Mouse (Mus musculus) limb, embryonic 12.5 days (tissue): ENCODE data around the gene Wdr46. TPM values are rescaled to one million over a fixed set of nuclear protein-coding genes. Genes with fewer than 3 reads are reported as not detected.
A peak's percentile ranks its signal among the peaks of the same experiment; 100 is the strongest.

Experiments
- ATAC-seq: fragments of 200-750 bp; cut with Nextera tagmentation; 2 replicates; pipeline ENCODE4 v1.8.0; 2017; ENCODE audit warnings: low read depth, moderate TSS enrichment; ENCODE audit not compliant: insufficient number of reproducible peaks, insufficient read depth, low FRiP score, low TSS enrichment
- H3K27ac ChIP-seq: fragments of 300-500 bp; sonication (generic); 2 replicates; pipeline ENCODE4 v1.5.1; 2016; ENCODE audit warnings: mild to moderate bottlenecking, moderate library complexity
- H3K27me3 ChIP-seq: fragments of 300-500 bp; sonication (generic); 2 replicates; pipeline ENCODE4 v1.6.1; 2016; ENCODE audit warnings: mild to moderate bottlenecking, moderate library complexity
- H3K36me3 ChIP-seq: fragments of 300-500 bp; sonication (generic); 2 replicates; pipeline ENCODE4 v1.6.1; 2016; ENCODE audit warnings: mild to moderate bottlenecking, moderate library complexity
- H3K4me1 ChIP-seq: fragments of 300-500 bp; sonication (generic); replicated peaks from 2 replicates; pipeline ENCODE4 v1.6.1; 2016
- H3K4me2 ChIP-seq: fragments of 300-500 bp; sonication (generic); 2 replicates; pipeline ENCODE4 v1.6.1; 2016; ENCODE audit warnings: mild to moderate bottlenecking, moderate library complexity
- H3K4me3 ChIP-seq: fragments of 300-500 bp; sonication (generic); replicated peaks from 2 replicates; pipeline ENCODE4 v1.5.1; 2016; ENCODE audit warnings: mild to moderate bottlenecking
- H3K9ac ChIP-seq: fragments of 300-500 bp; sonication (generic); replicated peaks from 2 replicates; pipeline ENCODE4 v1.6.1; 2016; ENCODE audit warnings: mild to moderate bottlenecking, moderate library complexity
- H3K9me3 ChIP-seq: fragments of 300-500 bp; sonication (generic); 2 replicates; pipeline ENCODE4 v1.6.1; 2016; ENCODE audit warnings: mild to moderate bottlenecking, moderate library complexity
- WGBS: fragments of 180-500 bp; shearing (Covaris S2); methylation state at CpG from one replicate; pipeline ENCODE4 v1.1.7; 2016; 5-methylcytosine and 5-hydroxymethylcytosine counted together
- polyA plus RNA-seq: library from polyadenylated mRNA; unstranded; fragments of >200 nt; fragmentation: Nextera tagmentation; extraction: Ambion mirVana; gene quantifications from 2 replicates; pipeline ENCODE4 v1.2.1, GENCODE M21; 2016

Gene Wdr46
- polyA plus RNA-seq, 1 experiment from 2014 or later = 45.8 TPM

- 0 out of 2 replicates have a peak, but pooled peaks have one; percentile 2 for ATAC-seq
- H3K27me3 ChIP-seq = no peaks in the 10 kb centered on the region
- WGBS = 2% methylated on average over 33 of the region's 33 CpGs
- peak overlapping the region; percentile 99 for H3K4me2 ChIP-seq
- peak overlapping the region; percentile 95 for H3K4me3 ChIP-seq
- H3K27ac ChIP-seq = peak overlapping the region; percentile 95
- H3K36me3 ChIP-seq = peaks cover 55% of the 10 kb centered on the region
- peak overlapping the region; percentile 98 for H3K9ac ChIP-seq
- H3K9me3 ChIP-seq = no peaks in the 10 kb centered on the region
- H3K4me1 ChIP-seq = peaks cover 65% of the 10 kb centered on the region
Observed at GRCm38 (mm10) chr17:33954646-33955554, 14.4 kb downstream of the Wdr46 start.

- WGBS = under 1% methylated on average over 50 of the region's 50 CpGs
- H3K36me3 ChIP-seq = peaks cover 56% of the 10 kb centered on the region
Observed at GRCm38 (mm10) chr17:33955555-33956214, 15.2 kb downstream of the Wdr46 start, which contains the start of the genes Vps52 and Rps18. Gene Vps52, plus strand, starts transcription at chr17:33955812. Gene Rps18, minus strand, starts transcription at chr17:33956001.

GRCm38 (mm10) chr17:33956336-33956735 lies 15.9 kb downstream of the Wdr46 start:
- Histone ChIP-seq H3K4me2 (peak overlapping the region; percentile 99), H3K36me3 (peaks cover 63% of the 10 kb centered on the region), H3K4me1 (peaks cover 50% of the 10 kb centered on the region), H3K9me3 (no peaks in the 10 kb centered on the region), H3K9ac (peak overlapping the region; percentile 54), H3K27ac (peak overlapping the region; percentile 89; the same call in 1 of the 2 replicates), H3K4me3 (peak overlapping the region; percentile 95), H3K27me3 (no peaks in the 10 kb centered on the region)
- 8% methylated on average over 10 of the region's 10 CpGs for WGBS
- ATAC-seq = no peak

More at GRCm38 (mm10) chr17:33955555-33956214, 15.2 kb downstream of the Wdr46 start, which contains the start of the genes Vps52 and Rps18:
- Histone ChIP-seq H3K4me3 (peak within 1 kb of the TSS; percentile 95), H3K9me3 (no peaks in the 10 kb centered on the region), H3K27ac (peak within 1 kb of the TSS; percentile 95), H3K27me3 (no peaks in the 10 kb centered on the region), H3K9ac (peak within 1 kb of the TSS; percentile 98), H3K4me2 (peak within 1 kb of the TSS; percentile 99), H3K4me1 (peaks cover 57% of the 10 kb centered on the region)
- peak; percentile 73 for ATAC-seq

GRCm38 (mm10) chr17:33957493-33957892 lies 17.0 kb downstream of the Wdr46 start:
- no peak overlapping the region for H3K9ac ChIP-seq
- H3K27me3 ChIP-seq = no peaks in the 10 kb centered on the region
- H3K4me1 ChIP-seq = peaks cover 39% of the 10 kb centered on the region
- 52% methylated on average over 6 of the region's 6 CpGs for WGBS
- no peak overlapping the region for H3K4me2 ChIP-seq
- peaks cover 63% of the 10 kb centered on the region for H3K36me3 ChIP-seq
- ATAC-seq = no peak
- H3K27ac ChIP-seq = no peak overlapping the region
- no peak overlapping the region for H3K4me3 ChIP-seq
- H3K9me3 ChIP-seq = no peaks in the 10 kb centered on the region

GRCm38 (mm10) chr17:33958451-33958850 lies 18.0 kb downstream of the Wdr46 start:
- Histone ChIP-seq H3K4me1 (peaks cover 29% of the 10 kb centered on the region), H3K27ac (no peak overlapping the region), H3K4me2 (no peak overlapping the region), H3K4me3 (no peak overlapping the region), H3K9ac (no peak overlapping the region), H3K36me3 (peaks cover 63% of the 10 kb centered on the region), H3K27me3 (no peaks in the 10 kb centered on the region), H3K9me3 (no peaks in the 10 kb centered on the region)
- 91% methylated on average over 11 of the region's 11 CpGs for WGBS
- no peak for ATAC-seq

GRCm38 (mm10) chr17:33959135-33959534 lies 18.7 kb downstream of the Wdr46 start:
- 95% methylated on average over 13 of the region's 13 CpGs for WGBS

GRCm38 (mm10) chr17:33959948-33960347 lies 19.5 kb downstream of the Wdr46 start:
- no peak for ATAC-seq
- Histone ChIP-seq H3K9me3 (no peaks in the 10 kb centered on the region), H3K4me1 (peaks cover 15% of the 10 kb centered on the region), H3K27ac (no peak overlapping the region), H3K4me3 (no peak overlapping the region), H3K27me3 (no peaks in the 10 kb centered on the region), H3K4me2 (no peak overlapping the region), H3K9ac (no peak overlapping the region), H3K36me3 (peaks cover 62% of the 10 kb centered on the region)
- 92% methylated on average over 15 of the region's 15 CpGs for WGBS

More at GRCm38 (mm10) chr17:33959135-33959534, 18.7 kb downstream of the Wdr46 start:
- Histone ChIP-seq H3K9me3 (no peaks in the 10 kb centered on the region), H3K27me3 (no peaks in the 10 kb centered on the region), H3K4me1 (peaks cover 22% of the 10 kb centered on the region), H3K9ac (no peak overlapping the region), H3K27ac (no peak overlapping the region), H3K36me3 (peaks cover 63% of the 10 kb centered on the region), H3K4me2 (no peak overlapping the region), H3K4me3 (no peak overlapping the region)
- no peak for ATAC-seq

GRCm38 (mm10) chr17:33962876-33963275 lies 22.4 kb downstream of the Wdr46 start:
- peaks cover 83% of the 10 kb centered on the region for H3K36me3 ChIP-seq
- H3K27me3 ChIP-seq = no peaks in the 10 kb centered on the region
- H3K9me3 ChIP-seq = no peaks in the 10 kb centered on the region
- H3K4me3 ChIP-seq = no peak overlapping the region
- no peak overlapping the region for H3K4me2 ChIP-seq
- no peak overlapping the region for H3K9ac ChIP-seq
- H3K27ac ChIP-seq = no peak overlapping the region
- no peak for ATAC-seq
- WGBS = 90% methylated on average over 7 of the region's 7 CpGs
- peaks cover 2% of the 10 kb centered on the region; the same call in 1 of the 2 replicates for H3K4me1 ChIP-seq

GRCm38 (mm10) chr17:33965082-33965845 lies 24.8 kb downstream of the Wdr46 start:
- Histone ChIP-seq H3K4me3 (no peak overlapping the region), H3K27me3 (no peaks in the 10 kb centered on the region), H3K36me3 (peaks cover 63% of the 10 kb centered on the region), H3K4me1 (no peaks in the 10 kb centered on the region), H3K9ac (no peak overlapping the region), H3K4me2 (no peak overlapping the region), H3K27ac (no peak overlapping the region), H3K9me3 (no peaks in the 10 kb centered on the region; the same call in 1 of the 2 replicates)
- WGBS = 89% methylated on average over 17 of the region's 17 CpGs
- no peak for ATAC-seq

- WGBS = 88% methylated on average over 16 of the region's 16 CpGs
- Histone ChIP-seq H3K36me3 (peaks cover 56% of the 10 kb centered on the region), H3K27me3 (no peaks in the 10 kb centered on the region), H3K9ac (no peak overlapping the region), H3K27ac (no peak overlapping the region), H3K4me1 (no peaks in the 10 kb centered on the region), H3K4me2 (no peak overlapping the region), H3K9me3 (no peaks in the 10 kb centered on the region; the same call in 1 of the 2 replicates), H3K4me3 (no peak overlapping the region)
- no peak; the same call in 1 of the 2 replicates for ATAC-seq
Observed at GRCm38 (mm10) chr17:33965846-33966550, 25.5 kb downstream of the Wdr46 start.
